Mouse (Mus musculus) left cerebral cortex, adult 18-20 months (tissue): Measurements from ENCODE around the gene Manbal. TPM values are rescaled to one million over a fixed set of nuclear protein-coding genes. Genes with fewer than 3 reads are reported as not detected.

ENCODE experiments used
- DNase-seq, 2 experiments: peaks; one replicate each; pipeline ENCODE4 v3.0.0; 2021 to 2022; ENCODE audit warnings: low spot score in 2 of 2, mixed read lengths in 1 of 2
- total RNA-seq, 2 experiments: library from RNA; stranded (reverse); gene quantifications; 2 replicates each; pipeline ENCODE4 v1.2.3; 2021

Manbal gene
- total RNA-seq, 2 experiments from 2014 or later: 54.6 to 56.6 TPM

DNA sequence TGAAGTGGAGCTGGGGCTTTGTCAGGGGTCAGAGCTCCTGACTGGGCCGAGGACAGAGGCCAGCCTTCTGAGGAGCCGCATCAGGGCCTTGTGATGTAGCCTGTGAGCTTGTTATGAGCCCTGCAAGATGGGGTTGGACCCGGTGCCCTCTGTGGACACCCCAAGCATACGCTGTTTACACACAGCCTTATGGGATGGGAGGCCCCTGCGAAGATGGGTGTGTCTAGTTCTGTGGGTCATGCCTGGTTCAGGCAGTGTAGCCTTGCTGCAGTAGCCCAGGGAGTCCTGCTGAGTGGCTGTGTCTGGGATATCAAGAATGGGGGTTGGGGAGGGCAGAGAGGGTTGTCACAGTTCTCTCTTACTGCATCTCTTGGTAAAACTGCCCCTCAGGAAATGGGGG, 64.5 kb downstream of the Manbal start:
- no peak for DNase-seq

DNA sequence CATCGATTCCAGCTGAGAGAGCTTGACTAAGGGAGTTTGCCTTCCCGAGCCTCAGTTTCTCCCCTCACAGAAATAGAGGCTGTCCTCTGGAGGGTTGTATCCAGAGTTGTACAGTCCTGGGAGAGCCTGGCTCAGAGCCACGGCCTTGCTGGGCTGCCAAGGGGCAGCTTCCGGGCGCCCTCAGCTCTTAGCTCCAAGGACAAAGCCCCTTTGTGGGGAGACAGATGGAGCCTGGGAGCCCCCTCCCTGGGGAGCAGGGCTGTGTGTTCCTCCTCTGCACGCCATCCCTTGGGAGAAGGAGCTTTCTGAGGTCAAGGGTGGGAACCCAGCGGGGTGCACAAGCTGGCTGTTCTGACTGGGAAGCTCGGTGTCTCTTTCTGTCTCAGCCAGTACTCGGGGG, 65.1 kb downstream of the Manbal start:
- no peak for DNase-seq

DNA sequence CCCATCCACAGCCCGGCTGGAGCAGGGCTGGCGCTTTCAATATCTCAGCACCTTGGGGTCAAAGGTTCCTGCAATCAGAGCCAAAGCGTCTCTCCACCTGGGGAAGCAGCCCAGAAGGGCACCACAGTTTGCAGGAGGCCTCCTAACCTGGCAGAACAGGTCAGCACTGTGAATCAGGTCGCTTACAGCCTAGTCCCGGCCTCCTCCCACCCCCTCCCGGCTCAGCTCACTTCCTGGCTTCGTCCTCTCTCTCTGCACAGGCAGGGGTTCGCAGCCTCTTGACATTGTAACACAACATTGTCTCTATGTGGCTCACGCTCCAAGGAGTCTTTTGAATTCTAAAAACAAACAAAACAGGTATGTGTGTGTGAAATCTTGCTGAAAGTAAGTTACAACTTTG, 66.6 kb downstream of the Manbal start:
- DNase-seq: no peak

DNA sequence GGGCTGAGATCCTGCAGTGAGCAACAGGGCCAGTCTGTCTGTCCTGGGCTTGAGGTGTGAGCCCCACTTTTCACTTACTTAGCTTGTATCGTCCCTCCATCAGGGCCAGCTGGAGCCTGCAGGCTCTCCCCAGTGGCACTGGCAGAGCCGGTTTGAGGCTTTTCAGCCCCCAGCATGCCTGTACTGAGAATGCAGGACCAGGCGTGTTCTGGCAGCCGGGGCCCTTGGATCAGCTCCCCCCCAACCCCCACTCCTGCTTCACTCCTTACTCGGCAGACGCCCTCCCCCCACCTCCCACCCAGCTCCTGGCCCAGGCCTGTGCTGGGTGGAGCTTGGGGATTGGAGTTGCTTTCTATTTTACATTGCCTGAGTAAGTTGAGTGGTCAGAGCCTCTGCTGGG, 67.1 kb downstream of the Manbal start:
- DNase-seq: peak; percentile 54 to 59

DNA sequence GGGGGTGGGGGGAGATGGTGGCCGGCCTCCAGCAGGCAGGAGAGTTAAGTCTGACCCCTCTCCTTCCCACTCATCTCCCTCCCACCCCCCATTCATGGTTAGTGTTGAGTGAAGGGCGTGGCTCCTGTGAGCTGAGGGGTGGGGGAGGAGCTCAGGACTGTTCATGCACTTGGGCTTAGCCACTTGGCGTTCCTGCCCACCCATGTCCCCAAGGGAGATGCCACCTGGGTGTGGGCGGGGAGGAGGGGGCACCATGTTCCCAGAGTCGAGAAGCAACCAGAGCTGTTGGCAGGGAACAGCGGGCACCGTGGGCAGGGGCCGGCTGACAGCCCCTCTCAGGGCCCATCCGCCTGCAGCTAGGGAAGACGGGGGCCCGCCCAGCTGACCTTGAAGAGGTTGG, 69.1 kb downstream of the Manbal start:
- DNase-seq: peak; percentile 59 to 84

DNA sequence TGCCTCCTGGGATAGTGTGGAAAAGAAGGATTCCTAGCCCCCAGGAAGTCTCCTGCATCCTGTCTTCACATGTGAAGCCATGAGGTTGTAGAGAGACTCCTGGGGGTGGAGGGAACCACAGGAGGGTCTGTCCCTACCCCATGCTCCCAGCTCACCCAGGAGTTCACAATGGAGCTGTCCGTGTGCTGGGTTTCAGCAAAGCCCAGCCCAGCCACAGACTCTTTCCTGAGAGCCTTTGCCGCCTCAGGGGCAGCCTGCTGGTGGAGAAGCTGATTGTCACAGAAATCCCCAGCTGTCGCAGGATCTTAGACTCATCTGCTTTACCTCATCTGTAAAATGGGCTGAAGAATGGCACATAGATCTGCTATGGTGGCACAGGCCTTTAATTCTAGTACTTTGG, 69.7 kb downstream of the Manbal start:
- no peak for DNase-seq

DNA sequence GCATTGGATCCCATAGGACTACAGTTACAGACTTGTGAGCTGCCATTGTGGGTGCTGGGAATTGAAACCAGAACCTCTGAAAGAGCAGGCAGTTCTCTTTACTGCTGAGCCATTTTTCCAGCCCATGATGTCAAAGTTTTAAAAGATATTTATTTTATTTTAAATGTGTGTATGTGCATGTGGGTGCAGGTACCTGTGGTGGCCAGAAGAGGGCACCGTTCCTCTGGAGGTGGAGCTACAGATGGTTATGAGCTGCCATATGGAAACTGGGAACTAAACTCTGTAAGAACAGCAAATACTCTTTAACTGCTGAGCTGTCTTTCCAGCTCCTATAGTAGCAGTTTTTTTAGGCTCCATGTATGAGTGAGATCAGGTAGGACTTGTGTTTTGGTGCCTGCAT, 74.0 kb downstream of the Manbal start:
- no peak for DNase-seq

Other genes starting within 250 kb of the Manbal start
- gene Samhd1, start 232.3 kb upstream of the Manbal start, total RNA-seq: 10 to 100 TPM; 12.7 to 13.9 TPM
- gene Rbl1, start 163.1 kb upstream of the Manbal start, total RNA-seq: 1 to 10 TPM; 1.4 to 1.8 TPM
- gene Rpn2, start 88.6 kb upstream of the Manbal start, total RNA-seq: 100 to 1,000 TPM; 136 to 138 TPM
- gene Mroh8, start 88.0 kb upstream of the Manbal start, total RNA-seq: 1 to 10 TPM; 1.3 to 1.6 TPM
- not detected for gene Ghrh, start 20.1 kb upstream of the Manbal start, total RNA-seq
- 100 to 1,000 TPM; 135 to 137 TPM for gene Src, start 50.9 kb downstream of the Manbal start, total RNA-seq
- gene Nnat, start 192.5 kb downstream of the Manbal start, total RNA-seq: 100 to 1,000 TPM; 193 to 292 TPM
- gene Blcap, start 203.7 kb downstream of the Manbal start, total RNA-seq: 100 to 1,000 TPM; 116 to 117 TPM